Mouse (Mus musculus): ENCODE measurements around the gene Gm49384.
"Not testable (repeated sequence)": the region's sequence is repeated elsewhere in the genome, so short reads cannot be mapped to it uniquely, and the experiment has no call there.

The Gm49384 gene

GRCm38 (mm10) chr12:69167656-69168460 is 36.2 kb downstream of the Gm49384 start:
- DNase-seq (ENCODE audit: low spot score): no peak

DNA sequence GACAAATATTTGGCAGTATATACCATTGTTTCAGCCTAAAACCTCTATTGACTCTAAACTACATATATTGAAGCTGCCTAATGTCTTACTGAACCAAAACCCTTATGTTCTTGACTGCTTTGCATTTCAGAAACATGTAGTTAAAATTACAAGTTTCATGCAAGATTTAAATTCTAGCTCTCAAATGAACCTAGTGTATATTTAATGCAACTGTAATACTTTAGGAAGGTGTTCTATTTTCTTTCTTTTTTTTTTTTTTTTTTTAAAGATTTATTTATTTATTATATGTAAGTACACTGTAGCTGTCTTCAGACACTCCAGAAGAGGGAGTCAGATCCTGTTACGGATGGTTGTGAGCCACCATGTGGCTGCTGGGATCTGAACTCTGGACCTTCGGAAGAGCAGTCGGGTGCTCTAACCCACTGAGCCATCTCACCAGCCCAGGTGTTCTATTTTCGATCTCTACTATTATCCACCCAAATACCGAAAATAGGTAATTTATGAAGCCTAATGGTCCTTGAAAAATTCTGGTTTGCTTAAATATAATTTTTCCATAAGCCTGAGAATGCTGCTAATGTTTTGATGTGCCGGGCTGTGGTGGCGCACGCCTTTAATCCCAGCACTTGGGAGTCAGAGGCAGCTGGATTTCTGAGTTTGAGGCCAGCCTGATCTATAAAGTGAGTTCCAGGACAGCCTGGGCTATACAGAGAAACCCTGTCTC is 37.0 kb downstream of the Gm49384 start:
- DNase-seq (ENCODE audit: low spot score): not testable (repeated sequence)

GRCm38 (mm10) chr12:69164904-69165303 is 39.2 kb downstream of the Gm49384 start:
- DNase-seq (ENCODE audit: low spot score): no peak

- DNase-seq (ENCODE audit: low spot score): not testable (repeated sequence)
These were observed 40.5 kb downstream of the Gm49384 start for GRCm38 (mm10) chr12:69163586-69163985.

GRCm38 (mm10) chr12:69160677-69161076 is 43.4 kb downstream of the Gm49384 start:
- DNase-seq (ENCODE audit: low spot score): not testable (repeated sequence)

GRCm38 (mm10) chr12:69159578-69159940 is 44.5 kb downstream of the Gm49384 start:
- no peak for DNase-seq (ENCODE audit: low spot score)

DNA sequence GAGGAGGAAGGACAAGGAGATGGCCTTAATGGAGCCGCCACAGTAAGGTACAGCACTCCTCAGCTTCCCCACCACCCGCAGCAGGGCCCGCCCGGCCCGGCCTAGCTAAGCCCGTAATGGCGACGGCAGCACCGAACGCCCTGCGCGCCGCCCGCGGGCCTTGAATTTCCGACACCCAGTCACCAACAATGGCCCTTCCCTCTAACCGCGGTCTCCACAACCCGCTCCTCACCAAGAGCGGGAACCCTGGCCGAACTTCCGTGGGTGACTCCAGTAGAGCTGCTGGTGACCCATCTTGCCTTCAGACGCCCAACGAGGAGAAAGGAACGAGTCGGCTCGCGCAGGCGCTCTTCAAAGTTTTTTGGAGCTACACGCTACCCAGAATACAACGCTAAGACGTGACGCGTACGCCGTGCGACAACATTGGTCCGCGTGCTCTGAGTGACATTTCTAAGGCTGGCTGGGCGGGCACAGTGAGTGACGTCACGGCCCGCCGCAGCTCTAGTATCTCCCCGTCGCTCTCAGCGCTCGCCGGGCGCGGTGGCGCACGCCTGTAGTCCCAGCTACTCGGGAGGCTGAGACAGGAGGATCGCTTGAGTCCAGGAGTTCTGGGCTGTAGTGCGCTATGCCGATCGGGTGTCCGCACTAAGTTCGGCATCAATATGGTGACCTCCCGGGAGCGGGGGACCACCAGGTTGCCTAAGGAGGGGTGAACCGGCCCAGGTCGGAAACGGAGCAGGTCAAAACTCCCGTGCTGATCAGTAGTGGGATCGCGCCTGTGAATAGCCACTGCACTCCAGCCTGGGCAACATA is 45.1 kb downstream of the Gm49384 start, which contains the start of gene Rps29:
Gene Rps29 (minus strand): TSS at position 422 of the 813 bp plus-strand sequence.
- DNase-seq (ENCODE audit: low spot score): peak; percentile 91

DNA sequence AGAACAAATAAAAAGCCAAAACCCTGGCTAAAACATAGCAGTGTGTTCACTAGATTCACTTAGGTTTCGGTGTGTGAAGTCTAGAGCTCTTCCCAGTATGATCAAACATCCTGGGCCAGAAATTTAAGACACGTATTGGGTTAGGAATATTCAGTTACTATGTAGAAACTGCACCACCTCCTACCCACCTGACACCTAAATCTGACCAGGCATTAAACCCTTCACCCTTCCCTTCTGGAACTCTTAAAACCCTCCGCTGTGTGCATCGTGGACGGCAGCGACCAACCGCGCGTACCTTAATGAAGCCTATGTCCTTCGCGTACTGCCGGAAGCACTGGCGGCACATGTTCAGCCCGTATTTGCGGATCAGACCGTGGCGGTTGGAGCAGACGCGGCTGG is 45.7 kb downstream of the Gm49384 start:
- DNase-seq (ENCODE audit: low spot score): no peak

- no peak for DNase-seq (ENCODE audit: low spot score)
These were observed 47.0 kb downstream of the Gm49384 start for GRCm38 (mm10) chr12:69157107-69157506.

DNA sequence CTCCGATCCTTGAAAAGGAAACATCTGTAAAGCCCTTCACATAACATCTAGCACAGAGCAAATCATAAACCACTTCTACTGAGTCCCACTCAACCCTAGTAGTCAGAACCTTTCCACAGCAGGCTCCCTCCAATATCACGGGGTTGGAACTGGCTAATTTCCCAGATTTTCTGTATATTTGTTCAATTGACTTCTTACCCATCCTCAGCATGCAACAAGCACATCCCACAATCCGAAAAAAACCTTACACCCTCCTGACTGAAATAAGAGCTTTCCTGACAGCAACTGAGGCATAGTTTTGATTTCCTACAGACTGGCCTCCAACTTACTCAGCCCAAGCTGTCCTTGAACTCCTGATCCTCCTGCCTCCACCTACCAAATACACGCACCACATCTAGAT is 47.6 kb downstream of the Gm49384 start:
- no peak for DNase-seq (ENCODE audit: low spot score)

GRCm38 (mm10) chr12:69155923-69156322 is 48.1 kb downstream of the Gm49384 start:
- no peak for DNase-seq (ENCODE audit: low spot score)

DNA sequence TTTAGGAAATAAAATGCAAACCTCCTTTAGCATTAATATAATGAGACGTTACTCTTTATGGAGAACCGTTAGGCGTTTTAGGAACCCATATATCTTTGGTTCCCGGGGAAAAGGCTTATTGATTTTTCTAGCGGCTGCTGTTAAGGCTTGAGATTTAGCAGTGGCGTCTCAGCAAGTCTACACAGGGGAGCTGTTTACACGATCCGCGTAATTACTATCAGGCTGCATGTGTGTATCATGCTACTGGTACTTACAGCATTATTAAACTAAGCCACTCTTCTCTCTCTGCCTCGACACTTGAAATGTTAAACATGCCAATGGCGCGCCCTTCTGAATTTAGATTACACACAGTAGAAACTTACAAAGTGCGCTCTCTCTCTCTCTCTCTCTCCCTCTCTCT is 54.0 kb downstream of the Gm49384 start:
- DNase-seq (ENCODE audit: low spot score): no peak

GRCm38 (mm10) chr12:69147166-69147735 is 56.8 kb downstream of the Gm49384 start:
- DNase-seq (ENCODE audit: low spot score): no peak

GRCm38 (mm10) chr12:69143460-69143859 is 60.6 kb downstream of the Gm49384 start:
- no peak for DNase-seq (ENCODE audit: low spot score)

DNA sequence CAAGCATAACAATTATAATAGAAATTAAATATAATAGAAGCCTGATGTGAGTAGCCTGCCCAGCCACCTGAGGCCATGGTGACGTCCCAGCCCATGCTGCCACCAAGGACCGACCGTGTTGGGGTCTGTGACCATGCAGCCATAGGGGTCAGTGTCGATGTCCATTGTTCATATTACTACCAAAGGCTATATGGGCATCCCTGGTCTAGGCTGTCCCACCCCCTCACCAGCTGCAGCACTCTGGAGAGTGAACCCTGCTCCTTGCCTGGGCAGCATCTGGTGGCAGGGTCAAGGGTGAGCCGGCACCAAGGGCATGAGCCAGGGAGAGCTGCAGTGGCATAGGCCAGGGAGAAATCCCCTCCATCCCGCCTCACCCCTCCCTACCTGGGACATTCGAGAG is 64.2 kb downstream of the Gm49384 start:
- no peak for DNase-seq (ENCODE audit: low spot score)
